Mouse (Mus musculus): Measurements from ENCODE around the gene Mgst3.

- TF ChIP-seq POLR2A (IDR thresholded peaks at IDR 0.05; ENCODE audit: low read depth, low read length), result no peak
- no peak for TF ChIP-seq CTCF (IDR thresholded peaks at IDR 0.05; ENCODE audit: extremely low read depth, insufficient read length, insufficient replicate concordance, low read depth, low read length)
Measured at GRCm38 (mm10) chr1:167378019-167378418, 15.6 kb downstream of the Mgst3 start.
